Mouse (Mus musculus): Measurements from ENCODE around the gene Ogg1. TPM values are rescaled to one million over a fixed set of nuclear protein-coding genes. Genes with fewer than 3 reads are reported as not detected.

Ogg1 gene
- polyA plus RNA-seq, 1 experiment from 2014 or later: 11.3 TPM

DNA sequence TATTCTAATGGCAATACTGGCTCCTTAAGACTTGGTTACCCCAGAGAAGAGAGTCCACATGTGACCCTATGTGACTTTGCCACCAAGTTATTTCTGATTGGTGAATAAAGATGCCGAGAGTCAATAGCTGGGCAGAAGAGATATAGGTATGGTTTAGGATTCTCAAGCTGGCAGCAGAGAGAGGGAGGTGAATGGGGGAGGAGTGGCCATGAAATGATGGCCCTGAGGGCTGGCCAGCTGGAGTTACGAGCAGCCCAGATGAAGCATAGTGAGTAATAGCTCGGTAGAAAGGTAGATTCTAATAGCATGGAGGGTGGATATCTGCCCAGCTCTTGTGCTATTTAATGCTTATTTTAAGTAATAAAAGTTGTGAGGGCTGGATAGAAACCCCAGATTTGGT is 26.0 kb downstream of the Ogg1 start:
- no peaks in the 10 kb centered on the region for H3K4me1 ChIP-seq (replicated peaks)
- ATAC-seq: no peak
- H3K27ac ChIP-seq: no peak overlapping the region
- no peaks in the 10 kb centered on the region for H3K36me3 ChIP-seq
- no peak overlapping the region for H3K4me3 ChIP-seq (replicated peaks)
- no peaks in the 10 kb centered on the region for H3K9me3 ChIP-seq
- H3K4me2 ChIP-seq (replicated peaks): no peak overlapping the region
- 84% methylated on average over 3 of the region's 3 CpGs for WGBS
- H3K27me3 ChIP-seq (replicated peaks): no peaks in the 10 kb centered on the region
- H3K9ac ChIP-seq: no peak overlapping the region

- Histone ChIP-seq H3K4me1 (replicated peaks) (no peaks in the 10 kb centered on the region), H3K27me3 (replicated peaks) (no peaks in the 10 kb centered on the region), H3K4me2 (replicated peaks) (no peak overlapping the region), H3K9me3 (no peaks in the 10 kb centered on the region), H3K36me3 (no peaks in the 10 kb centered on the region), H3K9ac (no peak overlapping the region), H3K27ac (no peak overlapping the region), H3K4me3 (replicated peaks) (no peak overlapping the region)
- no peak for ATAC-seq
- 69% methylated on average over 3 of the region's 3 CpGs for WGBS
These were observed 26.9 kb downstream of the Ogg1 start for GRCm38 (mm10) chr6:113353696-113354095.

- ATAC-seq: no peak
- Histone ChIP-seq H3K9me3 (no peaks in the 10 kb centered on the region), H3K36me3 (no peaks in the 10 kb centered on the region), H3K27ac (no peak overlapping the region), H3K4me2 (replicated peaks) (no peak overlapping the region), H3K4me3 (replicated peaks) (no peak overlapping the region), H3K9ac (no peak overlapping the region), H3K27me3 (replicated peaks) (no peaks in the 10 kb centered on the region), H3K4me1 (replicated peaks) (no peaks in the 10 kb centered on the region)
- 70% methylated on average over 4 of the region's 4 CpGs for WGBS
These were observed 34.7 kb downstream of the Ogg1 start for GRCm38 (mm10) chr6:113361476-113361875.

- no peaks in the 10 kb centered on the region for H3K27me3 ChIP-seq (replicated peaks)
- no peak for ATAC-seq
- WGBS: 100% methylated on average over 1 of the region's 1 CpGs
- H3K9ac ChIP-seq: no peak overlapping the region
- no peaks in the 10 kb centered on the region for H3K36me3 ChIP-seq
- H3K27ac ChIP-seq: no peak overlapping the region
- H3K4me2 ChIP-seq (replicated peaks): no peak overlapping the region
- H3K4me3 ChIP-seq (replicated peaks): no peak overlapping the region
- H3K4me1 ChIP-seq (replicated peaks): no peaks in the 10 kb centered on the region
- no peaks in the 10 kb centered on the region for H3K9me3 ChIP-seq
These were observed 35.5 kb downstream of the Ogg1 start for GRCm38 (mm10) chr6:113362241-113362640.

GRCm38 (mm10) chr6:113364518-113365135 is 37.9 kb downstream of the Ogg1 start:
- ATAC-seq: no peak
- WGBS: 65% methylated on average over 8 of the region's 8 CpGs

DNA sequence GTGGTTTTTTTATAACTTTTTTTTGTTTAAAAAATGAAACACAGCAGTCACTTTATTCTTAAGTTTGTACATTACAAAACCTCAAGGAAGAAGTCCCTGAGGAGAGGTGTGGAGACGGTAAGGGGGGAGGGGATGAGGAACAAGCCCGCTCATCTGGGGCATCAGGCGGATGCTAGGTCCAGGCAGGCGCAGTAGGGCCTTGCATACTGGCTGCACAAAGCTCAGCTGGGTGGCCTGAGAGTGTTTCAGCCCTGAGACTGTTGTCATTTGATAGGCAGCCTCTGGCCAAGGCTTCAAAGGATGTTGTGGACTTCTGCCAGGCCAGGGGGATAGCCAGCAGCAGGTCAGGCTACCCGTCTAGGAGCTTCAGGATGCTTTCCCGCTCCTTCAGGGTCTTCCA is 39.9 kb downstream of the Ogg1 start:
- no peaks in the 10 kb centered on the region for H3K4me1 ChIP-seq (replicated peaks)
- no peak overlapping the region for H3K9ac ChIP-seq
- no peaks in the 10 kb centered on the region for H3K27me3 ChIP-seq (replicated peaks)
- no peak overlapping the region for H3K27ac ChIP-seq
- 95% methylated on average over 6 of the region's 6 CpGs for WGBS
- H3K36me3 ChIP-seq: peaks cover 16% of the 10 kb centered on the region
- no peak overlapping the region for H3K4me3 ChIP-seq (replicated peaks)
- no peak overlapping the region for H3K4me2 ChIP-seq (replicated peaks)
- ATAC-seq: no peak
- no peaks in the 10 kb centered on the region for H3K9me3 ChIP-seq

More at GRCm38 (mm10) chr6:113364518-113365135, 37.9 kb downstream of the Ogg1 start:
- Histone ChIP-seq H3K27me3 (replicated peaks) (no peaks in the 10 kb centered on the region), H3K4me3 (replicated peaks) (no peak overlapping the region), H3K9ac (no peak overlapping the region), H3K27ac (no peak overlapping the region), H3K4me1 (replicated peaks) (no peaks in the 10 kb centered on the region), H3K4me2 (replicated peaks) (no peak overlapping the region), H3K9me3 (no peaks in the 10 kb centered on the region), H3K36me3 (no peaks in the 10 kb centered on the region)

- ATAC-seq: no peak
- H3K27me3 ChIP-seq (replicated peaks): no peaks in the 10 kb centered on the region
- no peak overlapping the region for H3K4me2 ChIP-seq (replicated peaks)
- H3K9me3 ChIP-seq: no peaks in the 10 kb centered on the region
- 92% methylated on average over 1 of the region's 1 CpGs for WGBS
- H3K27ac ChIP-seq: no peak overlapping the region
- H3K4me3 ChIP-seq (replicated peaks): no peak overlapping the region
- peaks cover 22% of the 10 kb centered on the region for H3K36me3 ChIP-seq
- no peak overlapping the region for H3K9ac ChIP-seq
- H3K4me1 ChIP-seq (replicated peaks): no peaks in the 10 kb centered on the region
These were observed 40.8 kb downstream of the Ogg1 start for GRCm38 (mm10) chr6:113367574-113367973.

DNA sequence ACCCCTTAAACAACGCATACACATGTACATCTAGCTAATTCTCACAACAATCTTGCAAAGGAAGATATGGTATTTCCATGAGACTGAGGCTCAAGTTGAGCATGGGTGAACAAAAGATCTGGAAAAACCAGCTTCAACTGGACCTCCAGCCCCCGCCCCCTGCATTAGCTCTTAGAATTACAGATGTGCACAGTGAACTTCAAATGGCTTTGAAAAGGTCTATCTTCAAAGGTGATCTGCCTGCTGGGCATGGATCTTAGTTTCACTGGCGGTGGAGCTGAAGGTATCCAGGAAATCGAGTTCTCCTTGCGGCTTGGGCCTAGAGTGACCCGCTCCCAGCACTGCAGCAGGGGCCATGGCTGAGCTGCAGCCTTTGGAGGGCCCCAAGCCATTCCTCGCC is 41.4 kb downstream of the Ogg1 start:
- Histone ChIP-seq H3K9me3 (no peaks in the 10 kb centered on the region), H3K4me2 (replicated peaks) (no peak overlapping the region), H3K36me3 (peaks cover 24% of the 10 kb centered on the region), H3K4me1 (replicated peaks) (no peaks in the 10 kb centered on the region), H3K4me3 (replicated peaks) (no peak overlapping the region), H3K9ac (no peak overlapping the region), H3K27ac (no peak overlapping the region), H3K27me3 (replicated peaks) (no peaks in the 10 kb centered on the region)
- ATAC-seq: no peak
- 86% methylated on average over 7 of the region's 7 CpGs for WGBS

GRCm38 (mm10) chr6:113368577-113368976 is 41.8 kb downstream of the Ogg1 start:
- no peak overlapping the region for H3K4me3 ChIP-seq (replicated peaks)
- no peak overlapping the region for H3K27ac ChIP-seq
- no peaks in the 10 kb centered on the region for H3K4me1 ChIP-seq (replicated peaks)
- no peaks in the 10 kb centered on the region for H3K27me3 ChIP-seq (replicated peaks)
- 85% methylated on average over 5 of the region's 5 CpGs for WGBS
- H3K9ac ChIP-seq: no peak overlapping the region
- H3K4me2 ChIP-seq (replicated peaks): no peak overlapping the region
- no peaks in the 10 kb centered on the region for H3K9me3 ChIP-seq
- peaks cover 29% of the 10 kb centered on the region for H3K36me3 ChIP-seq
- ATAC-seq: no peak

GRCm38 (mm10) chr6:113370194-113370929 is 43.6 kb downstream of the Ogg1 start:
- Histone ChIP-seq H3K9ac (no peak overlapping the region), H3K9me3 (no peaks in the 10 kb centered on the region), H3K4me2 (replicated peaks) (peak overlapping the region; percentile 15; the same call in 1 of the 2 replicates), H3K27me3 (replicated peaks) (no peaks in the 10 kb centered on the region), H3K4me1 (replicated peaks) (no peaks in the 10 kb centered on the region), H3K27ac (no peak overlapping the region), H3K4me3 (replicated peaks) (no peak overlapping the region), H3K36me3 (peaks cover 40% of the 10 kb centered on the region)
- 82% methylated on average over 20 of the region's 20 CpGs for WGBS
- peak; percentile 76 for ATAC-seq

DNA sequence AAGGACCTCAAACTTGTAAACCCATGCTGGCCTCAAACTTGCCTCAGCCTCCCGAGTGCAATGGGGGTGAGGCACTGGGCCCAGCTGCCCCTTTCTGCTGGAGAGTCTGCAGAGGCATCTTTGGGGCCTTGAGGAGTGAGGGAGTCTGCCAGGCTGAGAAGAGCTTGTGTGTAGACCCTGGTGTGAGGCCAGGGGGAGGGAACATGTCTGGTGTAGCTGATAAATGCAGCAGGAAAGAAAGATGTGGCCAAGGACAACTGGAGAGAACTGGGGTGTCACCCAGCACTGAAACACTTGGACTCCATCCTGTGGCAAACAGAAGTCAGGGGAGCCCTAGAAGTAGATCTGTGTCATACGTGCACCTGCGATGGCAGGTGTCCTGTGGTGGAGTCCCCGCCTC is 46.7 kb downstream of the Ogg1 start:
- Histone ChIP-seq H3K27me3 (replicated peaks) (no peaks in the 10 kb centered on the region), H3K4me1 (replicated peaks) (0 out of 2 replicates have a peak, but pooled peaks cover 3% of the 10 kb centered on the region), H3K4me2 (replicated peaks) (no peak overlapping the region), H3K27ac (no peak overlapping the region), H3K36me3 (peaks cover 46% of the 10 kb centered on the region), H3K9ac (no peak overlapping the region), H3K4me3 (replicated peaks) (no peak overlapping the region), H3K9me3 (no peaks in the 10 kb centered on the region)
- no peak for ATAC-seq
- WGBS: 89% methylated on average over 4 of the region's 4 CpGs

DNA sequence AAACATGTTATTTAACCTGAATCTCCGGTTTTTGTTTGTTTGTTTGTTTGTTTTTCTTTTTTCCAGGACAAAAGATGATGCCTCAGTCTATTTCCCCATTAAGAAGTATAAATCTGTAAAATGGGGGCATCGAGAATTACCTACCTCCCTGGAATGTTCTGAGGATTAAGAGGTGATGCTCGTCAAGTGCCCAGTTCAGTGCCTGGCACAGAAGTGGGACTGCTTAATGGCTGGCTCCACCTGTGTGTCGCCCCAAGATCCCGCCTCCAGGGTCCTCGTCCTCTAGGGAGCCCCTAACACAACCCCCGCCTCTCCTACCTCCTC is 50.4 kb downstream of the Ogg1 start:
- peaks cover 14% of the 10 kb centered on the region for H3K4me1 ChIP-seq (replicated peaks)
- H3K4me2 ChIP-seq (replicated peaks): peak overlapping the region; percentile 71
- peak overlapping the region; percentile 99 for H3K4me3 ChIP-seq (replicated peaks)
- WGBS: 7% methylated on average over 7 of the region's 7 CpGs
- peak overlapping the region; percentile 93 for H3K9ac ChIP-seq
- H3K9me3 ChIP-seq: no peaks in the 10 kb centered on the region
- H3K36me3 ChIP-seq: peaks cover 45% of the 10 kb centered on the region
- no peaks in the 10 kb centered on the region for H3K27me3 ChIP-seq (replicated peaks)
- H3K27ac ChIP-seq: peak overlapping the region; percentile 96
- no peak for ATAC-seq
